Mouse (Mus musculus) midbrain, embryonic 14.5 days (tissue): ENCODE measurements around the gene Unc13c. TPM values are rescaled to one million over a fixed set of nuclear protein-coding genes. Genes with fewer than 3 reads are reported as not detected.

Experiments used
- ATAC-seq: fragments of 200-750 bp; cut with Nextera tagmentation; 2 replicates; pipeline ENCODE4 v1.8.0; 2017; ENCODE audit warnings: moderate number of reproducible peaks, moderate library complexity; ENCODE audit not compliant: low FRiP score, low TSS enrichment
- DNase-seq: peaks from one replicate; pipeline ENCODE4 v3.0.0-alpha.2; 2015
- H3K27ac ChIP-seq: fragments of 300-500 bp; sonication (generic); replicated peaks from 2 replicates; pipeline ENCODE4 v1.5.1; 2014; ENCODE audit warnings: mild to moderate bottlenecking, low read depth, low read length, moderate library complexity
- H3K27me3 ChIP-seq: fragments of 300-500 bp; sonication (generic); 2 replicates; pipeline ENCODE4 v1.6.1; 2014; ENCODE audit warnings: low read length, control low read depth, mixed read lengths; ENCODE audit not compliant: control insufficient read depth, insufficient read depth
- H3K36me3 ChIP-seq: fragments of 300-500 bp; sonication (generic); 2 replicates; pipeline ENCODE4 v1.6.1; 2014; ENCODE audit warnings: low read length, control low read depth; ENCODE audit not compliant: control insufficient read depth, insufficient read depth
- H3K4me1 ChIP-seq: fragments of 300-500 bp; sonication (generic); 2 replicates; pipeline ENCODE4 v1.6.1; 2014; ENCODE audit warnings: mild to moderate bottlenecking, antibody characterized with exemption, low read length, control low read depth; ENCODE audit not compliant: control insufficient read depth, insufficient read depth
- H3K4me2 ChIP-seq: fragments of 300-500 bp; sonication (generic); 2 replicates; pipeline ENCODE4 v1.6.1; 2014; ENCODE audit warnings: mild to moderate bottlenecking, low read length, moderate library complexity
- H3K4me3 ChIP-seq: fragments of 300-500 bp; sonication (generic); replicated peaks from 2 replicates; pipeline ENCODE4 v1.5.1; 2014; ENCODE audit warnings: low read depth, low read length
- H3K9ac ChIP-seq: fragments of 300-500 bp; sonication (generic); replicated peaks from 2 replicates; pipeline ENCODE4 v1.6.1; 2014; ENCODE audit warnings: mild to moderate bottlenecking, low read length, moderate library complexity
- H3K9me3 ChIP-seq: fragments of 300-500 bp; sonication (generic); 2 replicates; pipeline ENCODE4 v1.6.1; 2016; ENCODE audit warnings: low read length, control low read depth, mixed read lengths; ENCODE audit not compliant: control insufficient read depth
- WGBS: fragments of 180-500 bp; shearing (Covaris S2); extraction: QIAGEN DNeasy Blood & Tissue Kit; methylation state at CpG from one replicate; pipeline ENCODE4 v1.1.7; 2014; 5-methylcytosine and 5-hydroxymethylcytosine counted together
- polyA plus RNA-seq: library from polyadenylated mRNA; unstranded; fragments of >200 nt; fragmentation: Nextera tagmentation; extraction: Ambion mirVana; gene quantifications from 2 replicates; pipeline ENCODE4 v1.2.1, GENCODE M21; 2014

The Unc13c gene
- polyA plus RNA-seq, 1 experiment from 2014 or later, result 4.1 TPM

DNA sequence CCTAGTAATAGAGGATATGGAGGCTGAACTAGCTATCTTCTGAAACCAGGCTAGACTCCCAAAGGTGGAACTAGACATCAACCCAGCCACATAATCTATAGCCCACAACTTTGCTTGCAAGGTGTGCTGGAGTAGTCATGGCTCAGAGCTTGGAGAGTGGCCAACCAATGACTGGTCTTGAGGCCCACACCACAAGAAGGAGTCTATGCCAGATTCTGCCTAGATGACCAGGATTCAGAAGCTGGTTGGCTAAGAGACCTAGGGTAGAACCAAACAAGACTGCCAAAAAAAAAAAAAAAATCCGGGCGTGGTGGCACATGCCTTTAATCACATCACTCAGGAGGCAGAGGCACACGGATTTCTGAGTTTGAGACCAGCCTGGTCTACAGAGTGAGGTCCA, 70.2 kb downstream of the Unc13c start:
- H3K4me3 ChIP-seq, result no peak overlapping the region
- no peaks in the 10 kb centered on the region for H3K27me3 ChIP-seq
- H3K9me3 ChIP-seq, result no peaks in the 10 kb centered on the region
- WGBS, result 91% methylated on average over 3 of the region's 3 CpGs
- no peak overlapping the region for H3K27ac ChIP-seq
- H3K4me1 ChIP-seq, result no peaks in the 10 kb centered on the region
- H3K36me3 ChIP-seq, result no peaks in the 10 kb centered on the region
- no peak overlapping the region for H3K9ac ChIP-seq
- H3K4me2 ChIP-seq, result no peak overlapping the region
- ATAC-seq (no peak), DNase-seq (no peak)

DNA sequence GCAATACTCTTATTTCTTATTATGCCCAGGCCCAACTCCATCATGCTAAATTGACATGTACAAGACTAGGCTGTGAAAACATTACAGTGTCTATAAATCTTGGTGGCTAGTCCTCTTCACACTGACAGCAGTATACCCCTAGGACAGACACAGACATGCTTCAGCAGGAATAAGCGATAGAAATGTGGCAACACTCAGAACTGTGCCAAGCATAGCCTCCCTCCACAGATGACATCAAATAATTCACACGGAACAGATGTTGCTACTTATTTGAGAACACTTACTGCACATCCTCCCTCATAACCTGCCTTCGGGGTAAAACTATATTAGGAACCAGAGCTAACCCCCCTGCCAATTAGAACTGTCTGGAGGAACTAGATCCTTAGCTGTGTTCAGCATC, 72.6 kb downstream of the Unc13c start:
- Histone ChIP-seq H3K9ac (no peak overlapping the region), H3K4me3 (no peak overlapping the region), H3K4me1 (no peaks in the 10 kb centered on the region), H3K36me3 (no peaks in the 10 kb centered on the region), H3K9me3 (no peaks in the 10 kb centered on the region), H3K27ac (no peak overlapping the region), H3K4me2 (no peak overlapping the region), H3K27me3 (no peaks in the 10 kb centered on the region)
- WGBS, result 84% methylated on average over 3 of the region's 3 CpGs
- ATAC-seq (no peak), DNase-seq (no peak)

DNA sequence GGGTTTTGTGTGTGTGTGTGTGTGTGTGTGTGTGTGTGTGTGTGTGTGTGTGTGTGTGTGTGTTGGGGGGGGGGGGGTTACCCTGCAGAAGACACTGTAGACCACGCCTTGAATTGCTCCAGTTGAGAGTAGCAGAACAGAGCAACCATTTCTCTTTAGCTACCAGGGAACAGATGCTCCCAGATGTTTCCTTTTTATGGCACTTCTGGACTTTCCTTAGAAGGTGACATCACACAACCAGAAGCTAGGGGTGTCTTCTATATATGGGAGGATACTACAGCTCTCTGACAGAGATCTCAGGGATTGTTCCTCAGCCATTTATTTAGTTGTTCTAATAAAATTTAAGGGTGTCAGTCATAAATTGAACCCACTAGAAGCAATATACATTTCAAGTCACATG, 85.2 kb downstream of the Unc13c start:
- no peaks in the 10 kb centered on the region for H3K36me3 ChIP-seq
- no peak for ATAC-seq

DNA sequence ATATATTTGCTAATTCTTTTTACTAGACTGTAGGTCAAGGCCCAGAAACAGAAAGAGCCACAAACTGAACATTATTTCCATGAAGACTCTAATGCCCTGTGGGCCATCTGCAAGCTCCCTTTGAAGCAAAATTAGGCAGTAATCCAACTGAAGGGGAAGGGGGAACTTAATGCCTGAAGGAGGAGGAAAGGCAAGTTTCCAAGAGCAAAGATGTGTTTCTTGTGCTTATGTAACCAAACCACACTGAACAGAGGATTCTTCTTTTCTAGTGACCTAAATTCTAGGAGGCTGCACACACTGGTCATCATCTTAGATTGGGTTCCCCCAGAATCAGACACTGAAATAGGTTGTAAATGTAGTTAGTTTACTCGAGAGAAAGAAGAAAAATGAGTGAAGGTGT, 85.6 kb downstream of the Unc13c start:
- WGBS, result 74% methylated on average over 1 of the region's 1 CpGs
- H3K36me3 ChIP-seq, result no peaks in the 10 kb centered on the region
- H3K4me2 ChIP-seq, result no peak overlapping the region
- no peaks in the 10 kb centered on the region for H3K27me3 ChIP-seq
- DNase-seq (peak; percentile 21), ATAC-seq (no peak)
- no peaks in the 10 kb centered on the region for H3K9me3 ChIP-seq
- no peaks in the 10 kb centered on the region for H3K4me1 ChIP-seq
- no peak overlapping the region for H3K9ac ChIP-seq
- H3K4me3 ChIP-seq, result no peak overlapping the region
- H3K27ac ChIP-seq, result no peak overlapping the region

More for the DNA sequence above, 85.2 kb downstream of the Unc13c start:
- Histone ChIP-seq H3K4me2 (no peak overlapping the region), H3K4me3 (no peak overlapping the region), H3K4me1 (no peaks in the 10 kb centered on the region), H3K27me3 (no peaks in the 10 kb centered on the region), H3K9ac (no peak overlapping the region), H3K27ac (no peak overlapping the region), H3K9me3 (no peaks in the 10 kb centered on the region)
- no peak for DNase-seq
- WGBS, result 87% methylated on average over 1 of the region's 1 CpGs

DNA sequence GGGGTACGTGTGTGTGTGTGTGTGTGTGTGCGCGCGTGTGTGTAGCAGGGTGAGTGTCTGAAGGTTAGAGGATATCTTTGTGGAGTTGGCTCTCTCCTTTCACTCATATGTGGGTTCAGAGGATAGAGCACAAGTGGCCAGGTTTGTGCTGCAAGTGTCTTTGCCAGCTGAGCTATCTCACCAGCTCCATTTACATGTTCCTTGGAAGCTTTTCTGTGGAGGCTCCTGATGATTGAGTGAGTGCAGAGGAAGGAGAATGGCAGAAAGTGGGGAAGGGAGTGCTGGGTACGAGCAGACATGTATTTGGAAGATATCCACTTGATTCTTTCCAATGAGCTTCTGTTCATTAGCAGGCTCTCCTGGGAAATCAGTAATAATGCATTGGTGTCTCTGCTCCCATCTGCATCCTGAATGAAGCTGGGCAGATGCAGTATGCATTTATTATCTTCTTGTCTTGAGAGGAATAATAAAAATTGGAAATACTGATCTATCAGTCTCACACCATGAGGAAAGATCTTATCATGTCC, 86.3 kb downstream of the Unc13c start:
- H3K36me3 ChIP-seq, result no peaks in the 10 kb centered on the region
- WGBS, result 79% methylated on average over 5 of the region's 5 CpGs
- no peak overlapping the region for H3K27ac ChIP-seq
- no peaks in the 10 kb centered on the region for H3K4me1 ChIP-seq
- H3K27me3 ChIP-seq, result no peaks in the 10 kb centered on the region
- no peak overlapping the region for H3K4me2 ChIP-seq
- H3K9ac ChIP-seq, result no peak overlapping the region
- peak; percentile 43 for DNase-seq
- no peak for ATAC-seq
- H3K4me3 ChIP-seq, result no peak overlapping the region
- no peaks in the 10 kb centered on the region for H3K9me3 ChIP-seq

DNA sequence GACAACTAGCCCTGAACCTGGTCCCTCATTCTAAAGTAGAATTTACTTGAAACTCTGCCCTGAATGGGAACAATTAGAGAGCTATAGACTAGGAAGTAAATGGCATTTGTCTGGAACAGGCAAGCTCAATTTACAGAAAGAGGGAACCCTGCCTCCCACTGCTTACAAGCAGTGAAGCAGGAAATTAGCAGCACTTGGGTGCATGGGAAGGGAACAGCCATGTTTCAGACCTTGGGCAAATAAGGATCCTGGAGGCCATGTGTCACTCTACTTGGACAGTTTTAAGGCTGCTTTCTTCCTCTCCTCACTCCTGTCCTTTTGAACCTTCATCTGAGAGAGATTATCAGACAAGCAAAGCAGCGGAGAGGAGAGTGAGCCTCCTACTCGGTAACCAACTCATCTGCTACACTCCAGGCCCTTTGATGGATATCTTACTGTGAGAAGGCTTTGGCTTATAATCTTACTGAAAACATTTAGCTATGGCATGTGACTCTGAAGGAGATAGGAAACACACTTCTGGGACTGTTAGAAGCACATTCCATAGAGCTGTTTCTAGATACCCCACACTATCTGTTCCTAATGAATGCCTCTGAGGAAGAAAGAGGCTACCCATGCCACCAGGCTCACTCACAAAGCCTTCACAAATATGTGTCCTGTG, 101.2 kb downstream of the Unc13c start:
- 56% methylated on average over 2 of the region's 2 CpGs for WGBS
- Histone ChIP-seq H3K4me1 (no peaks in the 10 kb centered on the region), H3K27me3 (no peaks in the 10 kb centered on the region), H3K4me2 (no peak overlapping the region), H3K36me3 (no peaks in the 10 kb centered on the region), H3K4me3 (no peak overlapping the region), H3K27ac (no peak overlapping the region), H3K9me3 (no peaks in the 10 kb centered on the region), H3K9ac (no peak overlapping the region)
- DNase-seq, result no peak
- no peak for ATAC-seq

DNA sequence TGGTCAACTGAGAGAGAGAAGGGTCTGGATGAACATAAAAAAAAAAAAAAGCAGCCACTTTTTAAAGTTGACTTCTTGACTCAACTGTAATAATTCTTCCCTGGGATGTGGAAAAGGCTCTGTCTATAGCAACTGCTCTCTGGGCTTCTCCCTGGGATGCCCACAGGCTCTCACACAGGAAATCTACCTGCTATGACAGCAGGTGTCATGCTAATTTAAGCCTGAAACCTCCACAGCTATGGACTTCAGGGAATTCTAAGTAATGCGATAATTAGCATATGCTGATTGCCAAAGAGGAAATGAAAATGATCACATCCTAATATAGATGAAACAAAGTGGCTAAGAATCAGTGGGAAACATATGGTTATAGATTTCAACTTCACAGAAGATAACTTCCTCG, 102.1 kb downstream of the Unc13c start:
- H3K36me3 ChIP-seq, result no peaks in the 10 kb centered on the region
- no peak overlapping the region for H3K4me2 ChIP-seq
- H3K27ac ChIP-seq, result no peak overlapping the region
- H3K9ac ChIP-seq, result no peak overlapping the region
- H3K4me1 ChIP-seq, result no peaks in the 10 kb centered on the region
- WGBS, result 85% methylated on average over 2 of the region's 2 CpGs
- no peak overlapping the region for H3K4me3 ChIP-seq
- DNase-seq (no peak), ATAC-seq (no peak)
- no peaks in the 10 kb centered on the region for H3K27me3 ChIP-seq
- no peaks in the 10 kb centered on the region for H3K9me3 ChIP-seq

DNA sequence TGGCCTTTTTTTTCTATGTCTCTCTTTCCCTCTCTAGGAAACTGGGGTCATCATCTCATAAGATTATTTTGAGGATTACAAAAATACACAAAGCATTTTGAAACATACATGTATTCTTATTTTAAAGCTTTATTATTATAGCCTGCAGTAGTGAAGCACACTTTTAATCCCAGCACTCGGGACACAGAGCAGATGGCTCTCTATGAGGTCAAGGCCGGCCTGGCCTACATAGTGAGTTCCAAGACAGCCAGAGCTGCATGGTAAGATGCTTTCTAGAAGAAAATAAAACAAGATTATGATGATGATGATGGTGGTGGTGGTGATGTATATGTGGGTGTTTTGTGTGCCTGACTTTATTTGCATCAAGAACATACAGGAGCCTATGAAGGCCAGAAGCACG, 109.3 kb downstream of the Unc13c start:
- Histone ChIP-seq H3K4me2 (no peak overlapping the region), H3K9ac (no peak overlapping the region), H3K27ac (no peak overlapping the region), H3K4me1 (no peaks in the 10 kb centered on the region), H3K4me3 (no peak overlapping the region), H3K27me3 (no peaks in the 10 kb centered on the region), H3K9me3 (no peaks in the 10 kb centered on the region), H3K36me3 (no peaks in the 10 kb centered on the region)
- WGBS, result 92% methylated on average over 3 of the region's 3 CpGs
- DNase-seq (no peak), ATAC-seq (no peak)

DNA sequence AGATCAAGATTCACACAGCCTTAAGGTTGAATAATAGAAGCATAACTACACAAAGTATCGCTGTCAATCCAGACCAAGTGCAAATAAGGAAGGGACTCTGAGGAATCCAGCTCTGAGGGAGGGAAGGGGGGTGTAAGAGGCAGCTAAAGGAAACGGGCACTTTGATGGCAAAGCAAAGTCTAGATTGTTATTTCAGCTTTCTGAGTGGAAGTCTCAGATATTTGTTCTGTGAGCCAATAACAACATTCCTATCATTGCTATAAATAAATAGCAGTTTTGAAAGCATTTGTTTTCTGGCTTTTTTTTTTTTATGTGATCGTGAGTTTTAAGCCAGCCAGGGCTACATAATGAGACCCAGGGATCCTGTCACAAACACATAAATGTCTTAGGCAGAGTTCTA, 114.5 kb downstream of the Unc13c start:
- Histone ChIP-seq H3K4me1 (no peaks in the 10 kb centered on the region), H3K4me2 (no peak overlapping the region), H3K27ac (no peak overlapping the region), H3K27me3 (no peaks in the 10 kb centered on the region), H3K9me3 (no peaks in the 10 kb centered on the region), H3K9ac (no peak overlapping the region), H3K4me3 (no peak overlapping the region), H3K36me3 (no peaks in the 10 kb centered on the region)
- 65% methylated on average over 3 of the region's 3 CpGs for WGBS
- DNase-seq (peak; percentile 4), ATAC-seq (no peak)
